Mouse (Mus musculus) stomach, postnatal 0 days (tissue): ENCODE results near the gene Tcn2.

Source experiments
- CTCF ChIP-seq: IDR thresholded peaks from 2 replicates; pipeline ENCODE4 v1.5.1; 2016; ENCODE audit warnings: antibody characterized with exemption, low read depth, mild to moderate bottlenecking, moderate library complexity
- EP300 ChIP-seq: optimal IDR thresholded peaks from 2 replicates; pipeline ENCODE3; 2016; ENCODE audit warnings: antibody characterized with exemption

DNA sequence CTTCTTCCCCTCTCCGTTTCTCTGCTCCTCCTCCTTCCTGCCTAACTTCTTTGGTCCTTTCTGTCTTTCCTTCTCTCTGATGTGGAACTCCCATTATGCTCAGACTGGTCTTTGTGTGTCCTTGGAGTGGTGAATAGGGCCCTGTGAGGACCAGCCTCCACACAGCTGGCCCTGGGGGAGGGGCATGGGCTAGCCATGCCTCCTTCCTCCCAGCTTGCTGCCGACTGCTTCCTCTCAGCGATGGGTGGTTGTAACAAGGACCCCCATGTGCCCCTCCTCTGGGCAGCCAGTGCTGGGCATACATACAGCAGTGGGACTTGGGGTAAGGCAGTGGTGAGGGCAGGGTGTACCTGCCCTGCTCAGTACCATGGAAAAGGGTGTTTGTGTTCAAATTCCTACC, 42.4 kb upstream of the Tcn2 start:
- TF ChIP-seq EP300 (no peak), CTCF (no peak)
